Mouse (Mus musculus) neural tube, embryonic 11.5 days (tissue): ENCODE measurements around the gene Gm10645. TPM values are rescaled to one million over a fixed set of nuclear protein-coding genes. Genes with fewer than 3 reads are reported as not detected.

Experiments
- ATAC-seq: fragments of 200-750 bp; cut with Nextera tagmentation; 2 replicates; pipeline ENCODE4 v1.8.0; 2017; ENCODE audit warnings: moderate number of reproducible peaks, mild to moderate bottlenecking, moderate TSS enrichment, moderate library complexity; ENCODE audit not compliant: insufficient read depth, low FRiP score, low TSS enrichment
- DNase-seq: peaks from one replicate; pipeline ENCODE4 v3.0.0-alpha.2; 2015; ENCODE audit warnings: low spot score
- H3K27ac ChIP-seq: fragments of 300-500 bp; sonication (generic); 2 replicates; pipeline ENCODE4 v1.5.1; 2014; ENCODE audit warnings: low read depth, mild to moderate bottlenecking, low read length
- H3K27me3 ChIP-seq: fragments of 300-500 bp; sonication (generic); 2 replicates; pipeline ENCODE4 v1.6.1; 2014; ENCODE audit warnings: mild to moderate bottlenecking, low read length, mixed read lengths; ENCODE audit not compliant: control insufficient read depth, insufficient read depth
- H3K36me3 ChIP-seq: fragments of 300-500 bp; sonication (generic); 2 replicates; pipeline ENCODE4 v1.6.1; 2014; ENCODE audit warnings: mild to moderate bottlenecking, low read length, moderate library complexity, mixed read lengths; ENCODE audit not compliant: control insufficient read depth, insufficient read depth
- H3K4me1 ChIP-seq: fragments of 300-500 bp; sonication (generic); 2 replicates; pipeline ENCODE4 v1.6.1; 2014; ENCODE audit warnings: low read length, mixed read lengths; ENCODE audit not compliant: control insufficient read depth, insufficient read depth
- H3K4me2 ChIP-seq: fragments of 300-500 bp; sonication (generic); 2 replicates; pipeline ENCODE4 v1.6.1; 2014; ENCODE audit warnings: low read depth, mild to moderate bottlenecking, moderate library complexity
- H3K4me3 ChIP-seq: fragments of 300-500 bp; sonication (generic); 2 replicates; pipeline ENCODE4 v1.5.1; 2014; ENCODE audit warnings: low read depth, low read length
- H3K9ac ChIP-seq: fragments of 300-500 bp; sonication (generic); 2 replicates; pipeline ENCODE4 v1.6.1; 2014; ENCODE audit warnings: mild to moderate bottlenecking, low read length
- H3K9me3 ChIP-seq: fragments of 300-500 bp; sonication (generic); 2 replicates; pipeline ENCODE4 v1.6.1; 2016; ENCODE audit warnings: low read length; ENCODE audit not compliant: control insufficient read depth
- WGBS: fragments of 180-500 bp; shearing (Covaris S2); extraction: QIAGEN DNeasy Blood & Tissue Kit; methylation state at CpG from one replicate; pipeline ENCODE4 v1.1.7; 2014; 5-methylcytosine and 5-hydroxymethylcytosine counted together
- polyA plus RNA-seq: library from polyadenylated mRNA; unstranded; fragments of >200 nt; fragmentation: Nextera tagmentation; extraction: Ambion mirVana; gene quantifications from 2 replicates; pipeline ENCODE4 v1.2.1, GENCODE M21; 2014

Gm10645 gene
- polyA plus RNA-seq, 1 experiment from 2014 or later, result 7.2 TPM

DNA sequence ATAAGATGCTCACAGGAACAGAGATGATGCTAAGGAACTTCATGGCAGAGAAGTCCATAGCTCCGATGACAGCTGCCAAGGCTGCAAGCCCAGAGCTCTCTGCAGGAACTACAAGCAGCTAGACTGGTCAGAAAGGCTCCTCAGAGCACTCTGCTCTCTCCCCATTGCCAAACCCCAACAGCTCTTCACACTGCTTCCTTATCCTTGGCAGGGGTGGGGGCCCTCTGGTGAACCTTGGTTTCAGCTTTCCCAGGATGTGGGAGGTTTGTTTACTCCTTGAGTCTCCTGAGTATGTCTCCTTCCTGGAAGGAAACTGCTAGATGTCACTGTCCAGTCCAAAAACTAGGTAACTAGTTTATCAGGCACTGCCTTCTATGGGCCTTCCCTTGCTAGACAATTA, 25.9 kb downstream of the Gm10645 start:
- no peak overlapping the region for H3K4me3 ChIP-seq
- no peaks in the 10 kb centered on the region for H3K9me3 ChIP-seq
- no peaks in the 10 kb centered on the region for H3K36me3 ChIP-seq
- no peaks in the 10 kb centered on the region for H3K4me1 ChIP-seq
- 84% methylated on average over 1 of the region's 1 CpGs for WGBS
- no peak overlapping the region for H3K9ac ChIP-seq
- no peak overlapping the region for H3K27ac ChIP-seq
- no peaks in the 10 kb centered on the region for H3K27me3 ChIP-seq
- no peak for DNase-seq
- H3K4me2 ChIP-seq, result no peak overlapping the region
- ATAC-seq, result no peak

DNA sequence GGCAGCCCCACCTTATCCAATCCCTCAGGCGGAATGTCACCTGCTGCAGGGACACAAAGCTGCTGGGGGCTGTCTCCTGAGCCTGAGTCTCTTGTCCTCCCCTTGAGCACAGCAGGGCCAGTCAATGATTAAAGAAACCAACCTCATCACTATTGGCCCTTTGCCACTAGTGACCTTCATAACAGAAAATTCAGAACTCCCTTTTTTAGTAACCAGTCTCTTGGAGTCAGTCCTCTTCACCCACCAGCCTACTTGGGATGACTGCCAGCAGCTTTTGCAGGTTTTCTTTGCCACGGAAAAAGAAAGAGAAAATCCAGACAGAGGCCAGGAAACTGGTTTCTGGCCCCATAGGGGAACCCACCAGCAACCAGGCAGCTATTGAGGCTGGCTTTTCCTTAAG, 30.9 kb downstream of the Gm10645 start:
- Histone ChIP-seq H3K27me3 (no peaks in the 10 kb centered on the region), H3K4me2 (no peak overlapping the region), H3K27ac (no peak overlapping the region), H3K4me1 (no peaks in the 10 kb centered on the region), H3K36me3 (no peaks in the 10 kb centered on the region), H3K4me3 (no peak overlapping the region), H3K9me3 (no peaks in the 10 kb centered on the region), H3K9ac (no peak overlapping the region)
- 71% methylated on average over 2 of the region's 2 CpGs for WGBS
- DNase-seq (no peak), ATAC-seq (no peak)

Other genes starting within 250 kb of the Gm10645 start
- 13.4 and 17.1 TPM in 2 replicates for gene Tbc1d9, start 818 bp downstream of the Gm10645 start, polyA plus RNA-seq
- 0.19 TPM in 1 of 2 replicates, not detected in the other for gene Ucp1, start 124.2 kb upstream of the Gm10645 start, polyA plus RNA-seq
- 23.5 and 23.9 TPM in 2 replicates for gene Elmod2, start 166.3 kb upstream of the Gm10645 start, polyA plus RNA-seq
- gene Mgat4d, start 182.3 kb upstream of the Gm10645 start, polyA plus RNA-seq, result not detected in 2 replicates
- gene Clgn, start 223.7 kb upstream of the Gm10645 start, polyA plus RNA-seq, result 5.3 and 5.8 TPM in 2 replicates